Mouse (Mus musculus): Measurements from ENCODE around the gene Nid1. TPM values are rescaled to one million over a fixed set of nuclear protein-coding genes. Genes with fewer than 3 reads are reported as not detected.

The Nid1 gene
- total RNA-seq, 4 experiments from 2014 or later, result 37.4 to 71.1 (median 51.9) TPM

DNA sequence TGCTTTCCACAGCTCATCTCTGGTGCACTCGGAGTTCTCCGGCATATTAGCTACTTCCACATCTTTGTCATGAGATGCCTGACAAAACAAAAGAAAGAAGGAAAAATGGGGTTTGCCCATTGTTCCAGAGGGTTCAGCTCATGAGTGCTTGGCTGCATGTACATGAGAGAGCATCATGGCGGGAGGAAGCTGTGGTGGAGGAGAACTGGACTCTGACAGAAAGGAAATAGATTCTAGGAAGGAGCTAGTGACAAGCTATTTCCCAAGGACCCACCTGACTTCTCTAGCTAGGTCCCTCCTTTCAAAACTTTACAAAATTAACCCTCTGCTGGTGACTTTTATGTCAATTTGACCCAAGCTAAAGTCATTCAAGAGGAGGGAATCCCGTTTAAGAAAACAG, 110.5 kb downstream of the Nid1 start:
- no peak for DNase-seq

- DNase-seq, result no peak
These were observed 111.3 kb downstream of the Nid1 start for GRCm38 (mm10) chr13:13548431-13549190.

DNA sequence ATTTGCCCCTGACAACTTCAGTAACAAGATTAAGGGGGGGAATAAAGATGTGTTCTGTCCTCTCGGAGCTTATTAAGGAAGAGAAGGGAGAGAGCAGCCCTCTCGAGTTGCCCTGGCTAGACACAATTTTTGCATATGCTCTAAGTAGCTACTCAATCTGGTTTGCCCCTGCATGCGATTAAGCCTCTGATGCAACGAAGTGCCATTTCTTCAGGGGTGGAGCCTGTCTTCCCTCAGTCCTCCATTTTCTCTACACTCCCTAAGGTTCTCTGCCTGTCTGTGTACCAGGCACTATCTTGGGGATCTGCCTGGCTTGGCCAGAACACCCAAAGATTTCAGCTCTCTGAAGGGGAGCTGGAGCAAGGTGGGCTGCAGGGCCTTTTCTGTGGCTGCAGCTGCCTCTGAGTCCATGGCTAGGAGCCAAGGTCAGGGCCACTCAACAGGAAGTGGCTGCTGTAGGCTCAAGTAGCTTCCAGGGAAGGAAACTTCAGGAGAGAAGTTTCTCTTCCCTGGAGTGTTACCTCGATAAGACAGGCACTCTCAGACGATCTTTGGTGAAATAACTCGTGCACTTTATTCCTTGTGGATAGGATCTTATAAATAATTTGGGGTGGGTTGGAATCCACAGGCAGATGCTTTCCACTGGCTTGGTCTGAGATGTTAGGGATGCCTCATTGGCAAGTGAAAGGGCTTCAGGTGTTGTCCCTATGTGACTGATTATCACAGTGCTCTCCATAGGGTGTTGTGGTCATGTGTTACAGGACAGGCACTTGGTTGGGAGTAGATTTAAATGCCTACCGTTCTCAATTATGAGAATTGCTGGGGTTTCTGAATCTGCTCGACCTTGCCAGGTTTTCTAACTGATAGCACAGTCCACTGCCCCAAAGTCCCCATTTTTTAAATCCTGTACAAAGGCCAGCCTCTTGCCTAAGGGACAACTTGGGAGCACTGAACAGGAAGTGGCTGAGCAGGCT, 112.6 kb downstream of the Nid1 start:
- DNase-seq, result no peak

DNA sequence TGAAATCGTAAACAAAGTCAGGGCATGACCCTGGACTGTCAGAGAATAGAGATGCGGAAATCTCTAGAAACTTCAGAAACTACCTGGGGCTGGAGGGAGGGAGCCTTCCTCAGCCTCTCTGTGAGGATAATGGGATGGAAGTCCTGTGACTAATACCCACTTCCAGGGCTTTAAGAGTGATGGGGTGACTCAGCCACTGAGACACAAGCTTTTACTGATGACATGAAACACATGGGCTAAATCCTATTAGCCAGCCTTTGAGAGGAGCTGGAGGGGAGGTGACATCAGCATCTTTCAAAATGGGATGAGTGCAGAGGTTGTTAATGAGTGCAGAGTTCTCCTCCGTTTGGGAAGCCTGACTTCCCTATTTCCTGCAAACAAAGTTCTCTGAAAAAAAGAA, 114.7 kb downstream of the Nid1 start:
- no peak for DNase-seq

DNA sequence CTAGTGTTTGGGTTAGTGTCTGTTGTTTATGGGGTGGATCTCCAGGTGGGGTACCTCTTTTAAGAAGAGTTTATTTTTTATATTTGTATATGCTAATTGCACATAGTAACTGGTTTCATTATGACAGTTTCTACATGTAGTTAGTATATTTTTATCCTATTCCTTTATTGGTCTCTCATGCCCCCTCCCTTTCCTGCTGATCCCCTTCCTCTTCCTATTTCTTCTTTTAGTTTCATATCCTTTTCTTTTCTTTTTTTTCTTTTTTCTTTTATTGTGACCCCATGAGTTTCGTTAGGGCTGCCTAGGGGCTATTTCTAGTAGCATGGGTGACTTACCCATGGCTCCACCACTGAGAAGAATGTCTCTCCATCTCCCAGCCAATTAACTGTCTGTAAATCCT, 116.3 kb downstream of the Nid1 start:
- no peak for DNase-seq

GRCm38 (mm10) chr13:13555196-13555595, 117.8 kb downstream of the Nid1 start:
- no peak for DNase-seq

GRCm38 (mm10) chr13:13557001-13557743, 119.8 kb downstream of the Nid1 start:
- DNase-seq, result no peak

DNA sequence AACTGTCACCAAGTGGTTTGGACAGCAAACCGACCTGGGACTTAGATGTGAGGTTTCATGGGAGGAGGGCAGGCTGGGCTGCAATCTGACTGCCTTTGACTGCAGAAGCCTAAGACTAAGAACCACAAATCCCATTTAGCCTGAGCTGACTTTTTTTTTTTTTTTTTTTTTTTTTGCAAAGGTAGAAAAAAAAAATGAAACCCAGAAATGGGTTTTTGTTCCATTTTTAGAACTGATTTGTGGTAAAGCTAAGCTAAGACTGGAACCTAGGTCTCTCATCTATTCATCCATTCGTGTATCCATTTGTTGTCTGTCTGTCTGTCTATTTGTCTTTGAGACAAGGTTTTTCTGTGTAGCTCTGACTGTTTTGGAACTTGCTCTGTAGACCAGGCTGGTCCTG, 120.9 kb downstream of the Nid1 start:
- no peak for DNase-seq

GRCm38 (mm10) chr13:13558900-13559299, 121.5 kb downstream of the Nid1 start:
- DNase-seq, result no peak

Other genes with a start within 250 kb of the Nid1 start
- 10 to 100 TPM; 30.3 to 46.2 (median 38.0) TPM for gene Gpr137b, start 43.5 kb upstream of the Nid1 start, total RNA-seq (2022)
- gene Lyst, start 152.8 kb downstream of the Nid1 start, total RNA-seq (2022), result 10 to 100 TPM; 30.0 to 50.5 (median 40.1) TPM